Mouse (Mus musculus) cerebellum, postnatal 10 days (tissue): ENCODE measurements around the gene Lmcd1.

Experiments used
- DNase-seq, 2 experiments: peaks; one replicate each; pipeline ENCODE4 v3.0.0; 2021; ENCODE audit warnings: mixed read lengths in 2 of 2

Lmcd1 gene

DNA sequence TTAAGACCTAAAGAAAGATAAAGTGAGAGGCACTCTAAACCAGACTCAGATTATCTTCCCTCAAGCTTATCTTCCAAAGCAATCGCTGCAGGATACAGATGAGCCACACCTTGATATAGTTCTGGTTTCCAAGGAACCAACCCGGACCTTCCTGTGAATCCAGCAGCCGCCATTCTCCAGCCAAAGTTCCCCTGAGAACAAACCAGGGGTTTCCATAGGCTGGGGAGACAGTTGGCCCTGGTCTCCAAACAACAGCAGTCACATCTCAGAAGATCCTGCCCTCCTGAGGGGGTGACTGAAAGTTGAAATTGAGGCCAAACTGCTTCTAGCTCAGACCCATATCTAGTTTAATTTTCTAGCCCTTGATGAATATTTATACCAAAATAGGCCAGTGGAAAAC lies 14.7 kb downstream of the Lmcd1 start:
- DNase-seq = no peak

DNA sequence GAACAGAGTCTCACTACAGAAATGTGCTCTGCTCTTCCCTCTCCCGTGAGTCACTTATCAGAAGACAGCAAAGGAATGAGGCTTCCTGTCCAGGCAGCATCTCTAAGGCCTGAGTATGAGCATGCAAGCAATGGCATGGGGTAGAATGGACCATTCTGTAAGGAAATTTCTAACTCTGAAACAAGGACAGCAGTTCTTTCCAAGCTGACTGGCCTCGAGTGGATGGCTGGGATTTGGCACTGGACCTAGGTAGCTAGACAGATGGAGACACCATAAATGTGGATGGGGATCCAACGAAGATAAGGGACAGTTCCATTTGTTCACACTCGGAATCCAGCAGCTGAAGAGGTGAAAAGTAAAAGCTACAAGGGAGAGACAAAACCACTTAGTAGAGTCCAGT lies 17.6 kb downstream of the Lmcd1 start:
- DNase-seq = no peak

DNA sequence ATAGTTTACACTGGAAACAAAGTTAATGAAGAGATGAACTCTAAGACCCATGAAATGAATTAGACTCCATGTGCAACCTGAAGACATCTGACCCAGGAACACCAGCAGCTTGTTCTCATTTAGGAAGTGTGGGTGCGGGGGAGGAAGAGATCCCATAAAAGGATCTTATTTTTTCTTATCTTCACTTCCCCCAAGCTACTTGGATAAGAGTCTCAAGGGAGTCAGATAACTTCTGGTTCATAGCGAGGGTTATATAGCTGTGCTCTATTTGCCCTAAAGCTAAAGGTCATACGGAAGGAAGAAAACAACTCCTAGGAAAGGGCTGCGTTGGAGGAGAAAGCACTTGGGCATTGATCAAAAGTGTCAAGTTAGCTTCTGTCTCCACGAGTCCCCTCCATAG lies 19.8 kb downstream of the Lmcd1 start:
- DNase-seq = no peak

DNA sequence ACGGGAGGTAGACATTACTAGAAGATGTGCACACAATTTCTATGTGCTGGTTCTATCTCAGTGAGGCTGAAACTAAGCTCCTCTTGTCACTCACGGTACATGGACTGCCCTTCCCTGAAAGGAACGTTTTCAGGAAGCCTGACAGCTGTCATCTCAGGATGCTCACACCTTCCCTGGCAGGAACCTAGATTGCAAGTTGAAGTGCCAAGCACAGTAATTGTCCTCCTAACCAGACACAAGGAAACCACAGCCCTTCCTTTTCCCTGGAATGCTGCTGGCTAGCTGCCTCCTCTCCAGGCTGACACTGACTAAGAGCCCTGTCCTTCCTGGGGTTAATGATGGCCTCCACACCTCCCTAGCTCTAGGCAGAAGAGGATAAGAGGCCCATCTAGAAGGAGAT lies 21.7 kb downstream of the Lmcd1 start:
- DNase-seq = peak; percentile 14 to 29

DNA sequence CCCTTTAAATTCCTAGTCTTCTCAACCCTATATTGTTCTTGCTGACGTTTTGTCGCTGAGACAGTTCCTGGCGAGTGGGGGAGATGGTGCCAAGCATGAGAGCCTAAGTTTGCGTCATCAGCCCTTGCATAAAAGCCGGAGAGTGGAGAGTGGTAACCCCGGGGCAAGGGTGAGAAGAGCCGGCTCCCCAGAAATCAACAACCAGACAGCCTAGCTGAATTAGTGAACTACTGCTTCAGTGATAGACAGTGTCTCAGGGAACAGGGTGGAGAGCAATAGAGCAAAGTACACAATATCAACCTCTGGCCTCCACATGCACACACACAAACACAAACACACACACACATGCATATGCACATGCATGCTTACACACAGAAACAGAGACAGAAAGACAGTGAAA lies 26.6 kb downstream of the Lmcd1 start:
- DNase-seq = no peak

DNA sequence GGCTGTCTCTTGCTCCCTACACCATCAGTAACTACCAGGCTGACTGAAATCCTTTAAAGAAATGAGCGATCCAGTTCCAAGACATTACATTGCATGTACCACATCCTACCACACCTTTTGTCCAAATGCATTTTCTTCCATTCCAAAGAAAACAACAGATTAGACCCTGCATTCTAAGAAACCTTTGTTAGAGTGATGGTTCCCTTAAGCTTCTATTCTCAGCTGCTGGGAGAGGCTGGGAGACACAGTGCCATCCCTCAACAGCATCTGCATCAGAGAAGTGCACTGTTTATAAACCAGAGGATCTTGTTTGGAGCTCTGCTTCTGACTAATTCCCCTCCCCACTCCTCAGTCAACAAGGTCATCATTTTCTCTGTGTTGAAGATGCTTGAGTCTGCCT lies 27.1 kb downstream of the Lmcd1 start:
- no peak for DNase-seq

DNA sequence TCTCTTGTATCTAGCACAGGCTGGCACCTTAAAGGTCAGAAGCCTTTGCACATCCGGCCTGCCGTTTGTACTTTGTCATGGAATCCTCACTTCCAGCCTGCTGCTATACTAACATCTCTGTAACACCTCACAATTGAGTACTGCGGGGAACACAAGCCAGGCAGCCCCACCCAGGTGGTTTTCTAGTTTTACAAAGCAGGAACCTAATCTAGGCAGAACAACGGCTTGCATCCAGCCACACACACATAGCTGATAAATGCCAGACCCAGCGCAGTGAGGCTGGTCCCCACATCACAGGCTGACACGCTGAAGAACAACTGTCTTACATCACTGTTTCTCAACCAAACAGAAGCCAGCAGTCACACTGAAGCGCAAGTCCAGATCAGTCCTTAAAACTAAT lies 28.7 kb downstream of the Lmcd1 start:
- no peak for DNase-seq

DNA sequence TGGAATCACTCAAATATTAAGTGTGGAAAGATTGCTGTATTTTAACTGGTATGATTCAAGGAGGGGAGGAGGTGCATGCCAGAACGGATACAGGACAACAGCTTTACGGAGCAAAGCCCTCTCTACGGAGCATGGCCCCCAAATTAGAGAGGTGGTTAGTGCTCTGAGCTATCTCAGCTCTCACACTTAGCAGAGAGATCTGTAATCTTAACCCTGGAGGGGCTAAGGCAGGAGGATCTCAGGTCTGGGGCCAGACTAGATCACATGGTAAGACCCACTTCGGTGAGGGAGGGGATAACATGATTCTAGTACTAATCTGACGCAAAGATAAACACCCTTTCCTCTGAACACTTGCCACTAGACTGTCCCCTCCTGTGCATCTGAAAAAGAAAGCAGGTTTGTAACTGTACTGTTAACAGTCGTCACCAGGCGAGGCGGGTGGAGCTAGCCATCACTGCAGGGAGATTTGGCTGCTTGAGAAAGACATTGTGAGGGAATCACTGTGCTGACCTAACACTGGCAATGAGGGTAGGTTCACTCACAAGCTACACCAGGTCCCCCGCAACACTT lies 29.3 kb downstream of the Lmcd1 start:
- no peak for DNase-seq

DNA sequence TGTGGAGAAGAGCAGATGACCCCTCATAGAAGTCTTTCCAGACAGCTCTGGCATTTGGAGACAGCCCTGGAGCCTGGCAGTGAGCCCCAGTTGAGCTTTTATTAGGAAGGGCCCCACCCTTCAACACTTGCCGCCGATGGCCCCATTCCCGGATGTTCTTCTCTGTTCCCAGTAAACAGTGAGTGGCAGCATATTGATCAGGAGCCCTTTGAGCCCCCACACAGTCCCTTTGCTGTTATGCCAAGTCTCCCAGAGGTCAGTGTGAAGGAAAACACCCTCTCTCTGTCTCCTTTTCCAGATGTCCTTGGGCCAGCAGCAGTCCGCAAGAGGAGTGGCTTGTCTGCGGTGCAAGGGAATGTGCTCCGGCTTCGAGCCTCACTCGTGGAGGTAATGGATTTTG lies 31.2 kb downstream of the Lmcd1 start:
- DNase-seq = peak; percentile 18 to 46

DNA sequence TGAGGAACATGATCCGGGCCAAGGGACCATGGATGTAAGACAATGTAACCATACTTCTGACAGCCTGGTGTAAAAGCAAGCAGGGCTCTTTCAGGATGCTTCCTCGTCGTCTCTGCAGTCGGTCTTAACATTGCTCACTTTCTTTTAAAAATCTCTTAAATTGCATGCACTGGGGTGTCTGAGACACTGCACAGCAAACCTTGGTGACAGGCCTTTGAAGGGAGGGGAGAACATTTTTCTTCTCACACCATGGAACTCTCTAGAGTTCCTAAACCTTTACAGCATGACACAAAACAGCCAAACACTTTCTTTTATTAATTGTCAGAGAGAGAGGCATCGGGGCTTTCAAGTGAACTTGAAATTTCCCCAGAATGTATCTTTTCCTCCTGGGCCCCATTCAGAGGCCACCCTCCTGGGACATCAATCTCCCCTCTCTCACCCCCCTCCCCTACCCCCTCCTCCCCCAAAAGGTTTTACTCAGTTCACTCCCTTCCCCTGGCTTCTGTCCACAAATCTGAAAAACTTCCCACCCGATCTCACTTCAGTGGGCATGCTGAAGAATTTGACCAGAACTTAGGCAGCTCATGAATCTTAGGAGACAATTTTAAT lies 35.9 kb downstream of the Lmcd1 start:
- no peak for DNase-seq

DNA sequence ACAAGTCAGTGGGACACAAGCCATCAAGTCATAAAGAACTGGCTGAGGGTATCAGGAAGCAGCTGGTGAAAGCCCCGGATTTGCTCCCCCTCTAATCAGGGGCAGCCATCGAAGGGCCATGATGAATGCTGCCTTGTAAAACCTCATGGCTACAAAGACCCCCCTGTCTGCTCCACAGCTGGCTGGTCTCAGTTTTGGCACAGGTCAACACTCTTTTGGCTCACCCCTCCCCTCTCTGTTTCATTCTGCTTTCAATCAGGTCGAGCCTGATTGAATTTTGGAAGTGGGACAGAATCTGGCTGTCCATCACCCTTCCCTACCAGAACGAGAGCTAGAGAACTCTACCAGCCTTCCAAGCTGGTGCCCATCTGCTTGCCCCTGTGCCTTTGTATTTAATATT lies 37.8 kb downstream of the Lmcd1 start:
- peak; percentile 51 to 64 for DNase-seq

DNA sequence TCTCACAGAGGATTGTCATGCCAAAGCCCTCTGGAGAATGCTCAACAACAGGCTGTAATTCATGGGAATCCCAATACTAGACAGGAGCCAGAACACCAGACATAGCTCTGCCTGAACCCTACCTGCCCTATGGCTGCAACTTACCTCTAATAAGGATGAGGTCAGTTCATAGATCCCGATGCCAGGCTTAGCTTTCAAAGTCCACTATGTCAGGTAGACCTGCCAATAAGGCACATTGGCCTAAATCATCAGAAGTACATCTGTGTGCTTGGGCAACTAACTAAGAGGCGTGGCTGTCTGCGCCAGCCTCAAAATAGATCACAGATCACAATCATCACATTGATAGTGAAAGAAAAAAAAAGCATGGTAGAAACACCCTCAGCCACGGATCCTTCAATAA lies 45.9 kb downstream of the Lmcd1 start:
- no peak for DNase-seq

DNA sequence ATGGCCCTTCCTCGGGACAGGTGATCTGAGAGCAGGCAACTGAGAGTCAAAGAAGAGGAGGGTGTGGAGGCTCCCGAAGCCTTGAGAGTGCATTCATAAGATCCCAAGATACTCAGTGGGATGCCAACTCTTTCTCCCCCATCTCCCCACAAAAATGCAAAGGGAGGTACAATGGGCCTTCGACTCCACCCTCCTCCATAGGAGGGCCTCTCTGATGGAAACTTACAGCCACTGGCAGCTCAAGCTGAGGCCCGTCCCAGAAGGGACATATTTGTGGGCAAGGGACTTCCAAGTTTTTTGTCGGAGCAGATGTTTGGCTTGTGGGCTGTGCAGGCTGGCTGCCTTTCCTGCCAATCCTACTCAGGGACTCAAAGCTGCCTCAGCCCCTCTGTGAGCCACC lies 47.1 kb downstream of the Lmcd1 start:
- peak; percentile 10 to 20 for DNase-seq

DNA sequence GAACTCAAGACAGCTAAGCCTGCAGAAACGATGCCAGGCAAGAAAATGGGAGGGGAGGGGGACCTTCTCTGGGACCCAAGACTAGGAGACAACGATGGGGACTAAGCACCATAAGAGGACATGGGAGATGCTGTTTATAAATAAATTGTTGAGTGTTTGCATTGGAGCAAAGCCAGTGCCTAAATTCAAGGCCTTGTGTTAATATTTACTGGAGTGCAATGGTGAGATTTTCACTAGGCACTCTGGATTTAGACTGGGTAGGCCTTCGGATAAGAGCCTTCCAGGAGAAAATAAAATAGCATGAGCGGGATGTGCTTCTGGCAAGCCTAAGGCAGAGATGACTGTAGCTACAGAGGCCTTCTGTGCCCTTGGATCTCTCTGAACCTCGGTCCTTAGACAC lies 49.4 kb downstream of the Lmcd1 start:
- no peak for DNase-seq

DNA sequence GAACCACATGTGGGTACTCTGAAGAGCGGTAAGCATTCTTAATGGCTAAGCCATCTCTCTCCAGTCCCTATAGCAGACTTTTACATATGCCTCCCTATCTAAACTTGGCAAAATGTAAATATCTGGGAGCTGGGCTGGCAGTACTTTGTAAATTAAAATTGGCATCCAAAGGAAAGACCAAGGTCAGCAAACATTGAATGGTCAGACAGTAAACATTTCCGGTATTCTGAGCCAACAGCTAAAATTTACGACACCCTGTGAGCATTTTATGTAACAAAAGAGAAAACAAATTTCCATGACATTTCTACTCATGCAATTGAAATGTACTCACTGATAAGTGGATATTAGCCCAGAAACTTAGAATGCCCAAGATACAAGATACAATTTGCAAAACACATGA lies 51.7 kb downstream of the Lmcd1 start:
- DNase-seq = no peak

DNA sequence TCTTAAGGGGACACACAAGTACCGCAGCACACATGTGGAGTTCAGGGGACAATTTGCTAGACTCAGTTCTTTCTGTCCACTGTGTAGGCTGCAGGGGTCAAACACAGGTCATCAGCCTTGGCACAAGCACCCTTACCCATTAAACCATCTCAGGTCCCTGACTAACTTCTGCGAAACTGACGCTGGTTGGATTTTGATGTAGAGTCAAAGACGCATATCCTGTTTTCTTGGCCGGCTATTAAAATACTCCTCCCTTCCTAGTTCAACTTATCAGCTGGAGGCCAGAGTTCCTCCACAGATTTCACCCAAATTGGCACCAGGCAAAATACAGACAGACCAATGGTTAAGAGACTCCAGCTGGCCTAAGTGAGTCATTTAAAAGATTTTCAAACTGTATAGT lies 54.2 kb downstream of the Lmcd1 start:
- DNase-seq = no peak

DNA sequence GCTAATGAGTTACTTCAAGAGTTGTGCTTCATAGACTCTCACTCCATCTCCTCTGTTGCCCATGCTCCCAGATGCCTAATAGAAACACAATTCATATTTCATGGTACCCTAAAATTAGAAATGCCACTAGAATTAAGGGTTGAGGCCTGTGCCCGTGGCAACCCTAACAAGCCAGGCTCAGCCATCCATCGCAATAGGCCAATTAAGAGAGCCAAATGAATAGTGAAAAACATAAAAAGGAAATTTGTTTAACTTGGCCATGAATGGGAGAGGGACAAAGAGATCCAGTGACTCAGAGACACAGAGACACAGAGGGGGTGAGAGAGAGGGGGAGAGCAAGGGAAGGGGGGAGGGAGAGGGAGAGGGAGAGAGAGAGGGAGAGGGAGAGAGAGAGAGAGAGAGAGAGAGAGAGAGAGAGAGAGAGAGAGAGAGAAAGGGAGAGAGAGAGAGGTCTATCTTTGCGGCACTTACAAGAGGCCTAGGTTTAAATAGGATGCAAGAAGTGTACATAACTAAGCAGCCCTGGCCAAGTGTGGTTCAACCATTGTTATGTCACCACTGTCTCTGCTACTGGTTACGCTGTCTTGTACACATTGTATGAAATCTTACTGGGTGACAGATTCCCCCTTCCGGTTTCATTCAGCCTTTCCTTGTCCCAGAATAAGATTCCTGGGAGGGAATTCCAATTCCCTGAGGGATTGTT lies 57.1 kb downstream of the Lmcd1 start:
- DNase-seq = no peak

DNA sequence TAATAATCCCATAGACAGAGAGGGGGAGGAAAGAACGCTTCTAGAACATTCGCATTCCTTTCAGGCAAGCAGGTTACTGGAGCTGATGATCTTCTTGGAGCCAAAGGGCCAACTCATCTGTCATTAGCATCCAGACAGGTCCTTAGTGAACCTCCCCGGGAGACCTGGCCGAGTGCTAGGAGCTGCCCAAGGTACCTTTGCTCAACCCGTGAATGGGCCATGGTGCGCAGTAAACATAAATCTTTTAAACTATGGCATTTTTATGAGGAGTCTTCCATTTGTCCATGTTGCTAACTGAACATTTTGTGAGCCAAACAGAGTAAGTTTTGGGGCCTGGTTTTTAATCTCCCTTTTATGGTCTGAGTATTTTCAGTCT lies 57.7 kb downstream of the Lmcd1 start:
- DNase-seq = no peak

DNA sequence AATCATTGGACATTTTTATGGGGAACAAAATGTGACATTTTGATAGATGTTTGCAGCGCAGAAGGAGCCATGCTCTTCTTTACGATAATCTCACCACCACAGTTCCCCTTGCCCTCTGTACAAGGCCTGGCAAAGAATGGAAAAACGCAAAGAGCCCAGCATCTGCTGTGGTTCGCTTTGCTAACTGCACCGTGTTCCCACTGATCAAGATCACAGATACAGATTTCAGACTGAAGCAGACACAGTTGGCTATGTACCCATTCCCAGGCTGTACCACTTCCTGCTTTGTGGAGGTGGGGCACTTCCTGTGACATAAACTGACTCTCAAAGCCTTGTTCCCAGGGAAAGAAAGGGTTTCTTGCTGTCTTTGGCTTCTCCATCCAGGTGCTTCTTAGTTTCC lies 60.4 kb downstream of the Lmcd1 start:
- DNase-seq = no peak

DNA sequence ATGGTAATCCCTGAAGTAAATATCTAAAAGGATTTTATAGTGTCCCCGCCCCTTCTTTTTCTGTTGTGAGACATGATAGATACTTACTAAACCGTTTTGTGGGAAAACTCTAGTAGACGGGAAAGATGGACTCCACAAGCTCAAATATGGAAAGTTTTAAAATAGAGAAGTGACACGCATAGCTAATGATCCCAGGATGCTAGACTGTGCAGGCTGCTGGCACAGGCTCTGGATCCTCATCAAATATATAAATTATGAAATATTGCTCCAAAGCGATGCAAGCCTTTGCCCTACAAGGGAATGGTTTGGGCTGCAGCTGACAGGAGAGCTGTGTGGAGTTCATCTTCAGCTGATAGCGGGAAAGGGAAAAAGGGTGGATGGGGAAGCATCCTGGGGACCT lies 64.1 kb downstream of the Lmcd1 start:
- DNase-seq = no peak

DNA sequence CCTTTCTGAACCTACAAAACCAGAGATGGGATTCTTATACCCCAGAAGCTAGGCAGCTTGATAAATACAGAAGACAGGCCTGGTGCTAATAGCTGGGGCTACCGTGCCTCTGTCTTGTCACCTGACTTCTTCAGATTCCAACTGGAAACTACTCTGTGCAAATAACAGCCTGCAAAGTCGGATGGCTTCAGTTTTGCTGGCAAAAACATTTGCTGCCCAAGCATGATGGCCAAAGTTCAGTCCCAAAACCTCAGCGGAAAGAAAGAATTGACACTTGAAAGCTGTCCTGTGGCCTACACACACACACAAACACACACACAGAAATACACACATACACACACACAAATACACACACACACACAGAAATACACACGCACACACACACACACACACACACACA lies 65.5 kb downstream of the Lmcd1 start:
- DNase-seq = no peak

DNA sequence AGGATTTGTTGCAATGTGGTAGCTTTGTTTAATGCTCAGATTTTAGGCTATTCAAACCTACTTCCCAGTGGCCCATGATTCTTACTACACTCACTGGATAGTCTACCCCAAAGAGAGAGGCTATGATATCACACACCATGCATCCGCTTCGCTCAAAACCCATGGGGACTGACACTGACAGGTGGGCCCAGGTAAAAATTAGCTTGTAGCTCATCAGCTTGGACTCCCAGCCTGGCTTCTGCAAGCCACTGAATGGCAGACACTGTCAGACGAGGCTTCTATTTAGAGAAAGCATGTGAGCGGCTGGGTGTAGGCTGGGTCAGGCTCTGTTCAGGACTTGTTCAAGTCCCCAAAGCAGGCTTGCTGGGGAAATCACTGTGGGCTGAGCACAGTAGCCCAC lies 76.9 kb downstream of the Lmcd1 start:
- DNase-seq = no peak

DNA sequence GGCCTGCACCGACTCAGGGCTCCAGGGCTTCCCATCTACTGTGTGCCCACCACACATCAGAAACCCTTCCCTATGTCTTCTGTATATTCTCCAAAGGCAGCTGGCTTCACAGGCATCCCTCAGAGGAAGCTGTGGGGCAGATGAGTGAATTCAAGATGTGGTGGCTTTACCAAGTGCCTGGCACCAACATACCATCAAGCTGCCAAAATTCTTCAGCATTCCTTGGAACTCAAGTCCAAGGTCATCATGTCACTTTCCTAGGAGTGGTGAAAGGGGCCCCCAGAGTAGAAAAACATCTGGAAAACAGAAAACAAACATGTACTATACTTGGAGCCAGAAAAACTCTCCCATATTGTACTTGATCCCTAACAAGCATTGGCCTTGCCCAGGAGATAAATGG lies 85.8 kb downstream of the Lmcd1 start:
- DNase-seq = no peak

DNA sequence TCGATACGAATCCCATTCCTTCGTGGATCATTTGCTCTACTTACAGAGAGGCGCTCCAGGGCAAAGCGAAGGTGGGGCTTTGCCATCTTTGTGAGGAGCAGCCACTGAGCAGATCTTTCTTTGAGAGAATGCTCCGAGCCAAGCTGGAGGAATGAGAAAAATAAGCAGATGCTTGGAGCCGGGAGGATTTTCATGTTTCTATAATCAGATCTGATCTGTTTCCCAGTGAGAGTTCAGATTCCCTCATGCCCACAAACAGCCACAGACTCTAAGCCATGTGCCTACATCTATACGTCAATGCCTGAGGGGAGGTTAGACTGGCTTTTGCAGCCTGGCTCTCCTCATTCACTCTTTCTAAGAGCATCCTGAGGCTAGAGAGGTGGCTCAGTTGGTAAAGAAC lies 87.1 kb downstream of the Lmcd1 start:
- no peak for DNase-seq
